8 mouse cellular contexts compared by ENCODE assay signal in the genomic region with DNA sequence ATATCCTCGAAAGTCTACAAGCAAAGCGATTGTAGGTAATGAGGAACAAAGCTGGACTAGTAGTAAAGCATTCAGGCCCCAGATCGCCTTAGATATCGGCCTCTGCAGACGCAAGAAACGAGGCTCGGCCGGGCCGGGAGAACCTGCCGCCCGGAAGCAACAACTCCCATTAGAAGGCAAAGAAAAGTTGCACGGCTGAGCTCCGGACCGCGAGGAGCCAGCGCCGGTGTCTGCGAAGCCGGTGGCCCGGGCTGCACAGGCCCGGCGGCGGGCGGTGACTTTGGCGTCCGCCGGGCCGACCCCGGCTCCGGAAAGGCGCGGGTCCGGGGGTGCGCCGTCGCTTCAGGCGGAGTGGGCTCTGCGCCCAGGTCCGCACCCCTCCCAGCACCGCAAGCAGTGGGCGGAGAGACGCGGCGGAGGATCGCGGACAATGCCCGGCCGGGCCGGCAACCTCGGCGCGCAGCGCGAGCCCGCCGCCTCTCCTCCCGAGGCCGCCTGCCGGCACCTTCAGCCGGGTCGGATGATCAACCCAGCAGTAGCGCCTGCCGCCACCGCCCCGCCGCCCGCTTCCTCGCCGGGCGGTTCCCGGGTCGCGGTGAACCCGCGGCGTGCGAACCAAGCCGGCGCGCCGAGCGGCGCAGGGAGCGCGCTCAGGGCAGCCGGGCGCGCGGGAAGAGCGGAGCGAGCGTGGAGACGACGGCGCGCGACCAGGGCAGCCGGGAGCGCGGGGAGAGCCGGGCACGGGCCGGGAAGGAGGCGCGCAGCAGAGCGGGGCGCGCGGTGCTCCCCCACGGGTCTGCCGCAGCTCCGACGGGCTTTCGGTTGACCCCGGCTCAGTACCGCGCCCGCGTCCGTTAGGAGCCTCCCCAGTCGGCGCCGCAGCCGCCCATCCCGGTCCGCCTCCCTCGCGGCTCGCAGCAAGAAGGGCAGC. TPM values are rescaled to one million over a fixed set of nuclear protein-coding genes. Genes with fewer than 3 reads are reported as not detected.
DNase-seq lines count a peak whose midpoint lies in the region; ATAC-seq and TF ChIP-seq lines count a peak whose summit lies in the region.

No protein-coding gene starts in this region.

- intact Hi-C loops in gastrocnemius, postnatal 14 days (cut with DNase I; ENCODE audit: low total_unique reads) = no loop called here
- intact Hi-C loops in left cerebral cortex, postnatal 4 days (cut with DNase I) = loop anchor here (5.0 kb wide), 1 partner anchor 123 kb away; no protein-coding TSS in a partner anchor

- H3K27me3 ChIP-seq in midbrain, embryonic 10.5 days (ENCODE audit: low read depth, poor library complexity, severe bottlenecking) = 0 out of 2 replicates have a peak, but pooled peaks cover 5% of the 10 kb centered on the region
- H3K27me3 ChIP-seq in small intestine, adult 2 months (ENCODE audit: control insufficient read depth, insufficient read depth, low read length) = no peaks in the 10 kb centered on the region

- H3K4me1 ChIP-seq in midbrain, embryonic 10.5 days = peaks cover 31% of the 10 kb centered on the region
- H3K4me1 ChIP-seq in small intestine, adult 2 months (ENCODE audit: control insufficient read depth, insufficient read depth, insufficient read length, low read length) = peaks cover 7% of the 10 kb centered on the region; the same call in 1 of the 2 replicates

- peak overlapping the region; percentile 96 for H3K27ac ChIP-seq in midbrain, embryonic 10.5 days (replicated peaks)
- H3K27ac ChIP-seq in small intestine, adult 2 months (ENCODE audit: insufficient read depth, low read depth, low read length) = peak overlapping the region; percentile 82

- TF ChIP-seq CTCF in small intestine, adult 2 months (IDR thresholded peaks at IDR 0.05; ENCODE audit: extremely low read depth, insufficient read length, insufficient replicate concordance, low read depth, low read length) = no peak

- TF ChIP-seq POLR2A in small intestine, adult 2 months (IDR thresholded peaks at IDR 0.05; ENCODE audit: low read depth, low read length) = no peak

- peak; percentile 56 for DNase-seq in layer of hippocampus, adult 11-12 months (ENCODE audit: low spot score)
- DNase-seq in layer of hippocampus, adult 9-10 months (ENCODE audit: low spot score) = no peak
- peak; percentile 68 for DNase-seq in embryo, embryonic 10.5 days (ENCODE audit: low spot score)
- DNase-seq in gastrocnemius, postnatal 14 days = peak; percentile 59
- peak; percentile 59 for DNase-seq in left cerebral cortex, postnatal 4 days
- DNase-seq in midbrain, embryonic 10.5 days (ENCODE audit: low spot score) = peak; percentile 77

- no peaks in the 10 kb centered on the region for H3K9me3 ChIP-seq in midbrain, embryonic 10.5 days (replicated peaks)

- peak overlapping the region; percentile 94 for H3K4me3 ChIP-seq in midbrain, embryonic 10.5 days
- peak overlapping the region; percentile 96 for H3K4me3 ChIP-seq in small intestine, adult 2 months (ENCODE audit: low read depth, low read length)

- WGBS in midbrain, embryonic 10.5 days = under 1% methylated on average over 128 of the region's 129 CpGs
- under 1% methylated on average over 129 of the region's 129 CpGs for WGBS in small intestine, adult 2 months

- 0 out of 2 replicates have a peak, but pooled peaks cover 3% of the 10 kb centered on the region for H3K36me3 ChIP-seq in midbrain, embryonic 10.5 days
- no peaks in the 10 kb centered on the region for H3K36me3 ChIP-seq in small intestine, adult 2 months (ENCODE audit: control insufficient read depth, insufficient read depth, low read length)

- peak; percentile 4 for ATAC-seq in inflammation-experienced regulatory T-cells, adult 6 months

RNA-seq across cellular contexts. Expression of a gene that starts 0.8 kb away (rescaled TPM):
- 10 to 100 TPM; 18.5 to 19.5 TPM for total RNA-seq in gastrocnemius, postnatal 14 days (2021)
- 100 to 1,000 TPM in 2 of 3 experiments, 10 to 100 TPM in 1; 87.2 to 121 (median 114) TPM for polyA plus RNA-seq in inflammation-experienced regulatory T-cells, adult 6 months (2017; shearing (Covaris generic))
- total RNA-seq in left cerebral cortex, postnatal 4 days (2021) = 10 to 100 TPM; 69.6 to 81.4 TPM
- 23.7 and 30.8 TPM in 2 replicates for polyA plus RNA-seq in midbrain, embryonic 10.5 days (2016; fragmentation: Nextera tagmentation; extraction: Ambion mirVana)
- 44.6 and 104 TPM in 2 replicates for polyA plus RNA-seq in small intestine, adult 2 months (2012; rRNA removed)

RNA-seq across cellular contexts. Expression of a gene that starts 37.0 kb away (rescaled TPM):
- 100 to 1,000 TPM; 155 to 159 TPM for total RNA-seq in gastrocnemius, postnatal 14 days (2021)
- 100 to 1,000 TPM; 141 to 209 (median 183) TPM for polyA plus RNA-seq in inflammation-experienced regulatory T-cells, adult 6 months (2017; shearing (Covaris generic))
- 100 to 1,000 TPM; 265 to 277 TPM for total RNA-seq in left cerebral cortex, postnatal 4 days (2021)
- polyA plus RNA-seq in midbrain, embryonic 10.5 days (2016; fragmentation: Nextera tagmentation; extraction: Ambion mirVana) = 164 TPM in 2 replicates
- 14.8 and 16.0 TPM in 2 replicates for polyA plus RNA-seq in small intestine, adult 2 months (2012; rRNA removed)
